Mouse (Mus musculus): ENCODE data around the gene Capza2. TPM values are rescaled to one million over a fixed set of nuclear protein-coding genes. Genes with fewer than 3 reads are reported as not detected.

Gene Capza2
- 134 and 144 TPM in 2 replicates for total RNA-seq (2021)
- long read RNA-seq, experiment 1, transcript Capza2-201 (10 exons, 2,537 nt) = major isoform, 357 of 365 reads
- long read RNA-seq, experiment 1, partial matches to known transcripts = 3 of 365 reads
- long read RNA-seq, experiment 1, other reads (novel, unspliced or antisense) = 4 of 365 reads
- long read RNA-seq, experiment 2, transcript Capza2-201 (10 exons, 2,537 nt) = major isoform, 215 of 222 reads
- long read RNA-seq, experiment 2, partial matches to known transcripts = 1 of 222 reads
- long read RNA-seq, experiment 2, other reads (novel, unspliced or antisense) = 6 of 222 reads

DNA sequence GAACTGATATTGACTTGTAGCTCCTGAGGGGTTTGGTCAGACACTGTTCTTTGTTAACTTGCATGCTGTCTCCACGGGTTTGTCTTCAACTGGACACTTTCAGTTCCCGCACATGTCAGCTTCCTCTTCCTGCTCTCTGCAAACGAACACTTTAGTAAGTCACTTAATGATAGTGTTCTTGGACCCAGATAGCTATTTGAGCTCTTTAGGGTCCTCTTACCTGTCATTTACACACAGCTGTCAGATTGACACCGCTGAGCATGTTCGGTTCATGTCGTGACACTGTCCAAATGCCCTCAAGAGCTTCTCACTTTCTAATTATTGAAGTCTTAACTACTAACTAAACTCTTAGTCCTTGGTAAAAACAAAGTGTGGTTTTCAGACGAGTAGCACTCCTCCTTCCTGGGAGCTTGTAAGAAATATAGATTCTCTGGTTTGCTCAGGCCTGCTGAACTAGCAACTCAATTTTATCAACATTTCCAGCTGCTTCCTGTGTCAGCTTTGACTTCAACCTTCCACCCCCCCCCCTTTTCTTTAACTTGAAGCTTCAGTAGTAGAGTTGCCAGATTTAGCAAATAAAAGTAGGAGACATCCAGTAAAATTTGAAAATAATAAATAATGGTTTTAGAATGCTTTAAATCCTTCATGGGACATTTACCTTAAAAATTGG is at the start of gene Capza2:
Capza2 (plus strand) TSS at position 620 of the 670 bp plus-strand sequence.
- DNase-seq = no peak

DNA sequence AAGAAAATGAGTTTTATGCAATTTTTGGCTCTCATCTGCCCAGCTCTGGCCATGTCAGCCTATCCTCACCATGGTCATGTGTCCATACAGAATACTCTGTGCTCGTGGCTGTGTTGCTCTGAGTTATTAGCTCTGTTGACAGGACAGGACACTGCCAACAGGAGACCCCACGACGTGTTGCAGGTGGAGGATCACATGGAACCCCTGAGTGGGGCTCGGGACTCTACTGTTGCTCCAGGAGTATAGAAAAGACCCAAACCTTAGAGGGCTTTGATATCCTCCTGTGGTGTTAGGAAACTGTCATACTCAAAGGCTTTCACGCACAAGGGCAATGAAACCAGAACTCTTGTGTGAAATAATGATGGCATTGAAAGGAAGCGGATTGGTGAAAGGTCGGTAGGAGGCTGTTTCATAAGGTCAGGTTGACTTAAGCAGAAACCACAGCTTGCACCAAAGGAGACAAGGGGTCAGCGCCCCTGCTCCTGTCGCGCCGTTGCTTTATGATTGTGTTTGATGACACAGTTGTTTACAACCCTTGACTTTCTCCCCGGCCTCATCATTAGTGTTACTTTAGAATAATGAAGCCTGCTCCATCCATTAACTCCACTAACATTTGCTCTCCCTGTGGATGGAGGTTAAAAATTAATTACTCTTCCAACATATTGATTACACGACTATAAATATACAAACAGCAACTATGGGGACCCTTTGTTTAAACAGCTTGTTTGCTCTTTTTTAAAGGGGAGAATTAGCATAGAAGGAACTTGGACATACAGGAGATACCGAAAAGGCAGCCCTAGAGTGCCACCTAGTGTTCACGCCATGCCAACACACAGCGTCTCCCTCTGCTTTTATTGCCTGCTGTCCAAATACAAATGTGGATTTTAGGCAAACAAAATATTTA is 46.7 kb upstream of the Capza2 start:
- peak; percentile 81 for DNase-seq

DNA sequence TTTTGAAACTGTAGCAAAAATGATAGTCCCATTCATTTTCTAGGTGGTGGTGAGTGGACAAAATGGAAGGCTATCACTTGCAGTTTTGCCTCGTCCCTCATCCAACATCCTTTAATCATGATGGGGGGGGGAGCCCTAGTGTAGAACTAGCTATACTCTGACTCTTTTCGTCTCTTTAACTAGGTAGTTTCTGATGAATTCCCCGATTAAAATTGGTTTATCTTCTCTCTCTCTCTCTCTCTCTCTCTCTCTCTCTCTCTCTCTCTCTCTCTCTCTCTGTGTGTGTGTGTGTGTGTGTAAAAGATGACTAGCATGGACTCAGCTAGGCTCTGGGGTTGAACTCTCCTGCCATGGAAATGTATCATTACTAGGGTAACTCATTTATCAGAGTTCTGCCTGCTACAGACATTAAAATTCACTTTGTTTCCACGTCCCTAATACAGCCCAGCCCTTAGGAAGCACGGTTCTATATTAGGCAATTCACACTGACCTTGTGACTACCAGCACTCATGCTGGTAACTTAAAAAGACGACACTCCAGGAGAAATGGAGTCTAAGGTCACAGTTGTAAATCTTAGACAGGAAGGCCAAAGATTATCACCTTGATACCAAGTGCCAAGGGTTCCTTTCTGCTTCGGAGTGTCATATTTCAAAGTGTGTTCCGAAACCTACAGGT is 45.9 kb upstream of the Capza2 start:
- no peak for DNase-seq

DNA sequence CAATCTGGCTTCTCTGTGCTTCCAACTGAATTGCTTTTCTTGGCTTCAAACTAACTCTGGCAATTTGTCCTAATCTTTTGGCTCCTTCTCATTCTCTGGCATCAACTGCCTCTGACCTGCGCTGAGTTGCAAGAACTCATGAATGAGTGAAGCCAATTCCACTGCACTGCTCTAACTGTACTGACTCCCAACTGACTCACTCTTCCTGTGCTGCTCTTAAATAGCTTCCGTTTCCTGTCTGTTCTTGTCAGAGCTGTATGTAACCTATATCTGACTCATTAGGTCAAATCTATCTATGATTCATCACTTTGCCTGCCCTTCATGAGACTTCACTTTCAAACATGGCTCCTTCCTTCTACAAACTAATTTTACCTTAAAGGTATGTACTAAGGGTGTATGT is 42.1 kb upstream of the Capza2 start:
- DNase-seq = no peak

DNA sequence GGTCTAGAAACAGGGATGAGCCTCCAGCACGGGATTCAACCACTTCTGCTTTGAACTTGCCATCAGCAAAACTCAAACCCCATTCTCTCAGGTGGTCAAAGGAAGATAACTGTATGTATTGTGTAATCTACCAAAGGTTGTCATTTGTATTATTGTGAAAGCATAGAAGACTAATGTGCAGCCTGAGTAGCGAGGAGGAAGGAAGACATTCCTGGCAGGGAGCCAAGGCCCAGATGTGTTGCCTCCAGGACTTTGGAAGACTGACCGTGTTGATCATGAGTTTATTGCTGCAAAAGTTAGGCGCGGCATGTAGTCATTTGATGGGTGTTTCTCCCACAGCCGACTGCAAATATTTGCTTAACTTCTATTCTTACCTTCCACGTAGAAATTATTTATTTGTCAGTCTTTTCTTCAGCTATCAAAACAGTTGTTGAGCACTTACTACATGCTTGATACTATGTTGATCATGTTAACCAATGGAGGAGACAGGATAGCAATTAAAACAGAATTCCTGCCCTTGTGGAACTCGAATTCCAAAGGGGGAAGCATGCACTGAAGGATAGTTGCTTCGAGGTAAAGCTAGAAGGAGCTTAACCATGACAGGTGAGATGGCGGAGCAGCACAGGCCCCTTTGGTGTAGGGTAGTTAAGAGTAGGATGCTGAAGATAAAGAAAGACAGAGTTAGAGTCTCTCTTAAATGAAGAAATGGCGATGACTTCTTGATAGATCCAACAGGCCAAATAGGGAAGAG is 40.1 kb upstream of the Capza2 start:
- DNase-seq = peak; percentile 12

DNA sequence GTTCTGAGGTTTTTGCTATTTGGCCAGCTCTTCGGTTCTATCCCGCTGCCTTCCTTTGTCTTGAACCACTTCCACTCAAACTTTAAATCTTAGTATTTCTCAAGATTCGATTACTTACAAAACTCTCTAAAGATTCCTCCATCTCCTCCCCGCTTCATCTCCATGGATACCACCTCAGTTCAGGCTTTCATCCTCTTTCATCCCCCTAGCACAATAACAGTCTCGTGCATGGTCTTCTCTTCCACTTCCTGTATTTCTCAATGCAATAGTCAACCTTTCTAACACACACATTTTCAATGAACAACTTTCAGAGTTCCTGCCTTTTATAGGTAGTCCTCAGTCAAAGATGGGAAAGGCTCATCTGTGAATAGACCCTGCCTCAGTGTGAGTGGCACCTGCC is 36.7 kb upstream of the Capza2 start:
- DNase-seq = no peak

DNA sequence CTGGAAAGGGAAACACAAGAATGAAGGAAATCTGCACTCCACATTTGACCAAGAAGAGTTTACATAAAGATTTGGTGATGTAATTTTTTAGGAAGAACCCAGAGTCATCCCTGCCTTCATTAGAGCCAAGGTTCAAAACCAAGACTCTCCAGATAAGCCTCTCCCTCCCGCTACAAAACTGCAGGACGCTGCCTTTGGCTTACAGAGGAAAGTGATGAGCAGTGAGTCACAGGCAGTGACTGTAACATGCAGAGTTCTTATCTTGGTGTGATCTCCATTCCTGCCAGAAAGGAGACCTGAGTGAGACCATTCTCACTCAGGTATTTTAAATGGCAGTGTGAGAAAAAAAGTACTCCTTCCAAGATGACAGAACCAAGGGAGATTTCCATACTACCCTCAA is 34.5 kb upstream of the Capza2 start:
- DNase-seq = no peak

DNA sequence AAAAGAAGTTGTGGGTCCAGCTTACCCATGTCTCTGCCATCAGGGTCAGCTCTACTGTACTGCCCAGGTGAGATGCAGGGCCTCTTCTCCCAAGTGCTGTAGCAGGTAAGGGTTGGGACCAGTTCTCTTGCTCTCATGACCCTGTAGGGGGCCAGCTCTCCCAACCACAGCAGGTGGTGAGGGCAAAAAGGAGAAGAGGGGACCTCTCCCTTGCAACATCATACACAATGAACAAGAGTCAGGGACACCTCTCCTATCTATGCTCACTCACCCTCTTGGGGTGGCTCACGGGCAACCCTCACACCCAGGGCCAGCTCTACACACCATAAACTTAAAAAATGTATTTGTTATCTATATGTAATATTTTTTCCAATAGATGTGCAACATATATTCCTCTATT is 29.1 kb upstream of the Capza2 start:
- DNase-seq = no peak

DNA sequence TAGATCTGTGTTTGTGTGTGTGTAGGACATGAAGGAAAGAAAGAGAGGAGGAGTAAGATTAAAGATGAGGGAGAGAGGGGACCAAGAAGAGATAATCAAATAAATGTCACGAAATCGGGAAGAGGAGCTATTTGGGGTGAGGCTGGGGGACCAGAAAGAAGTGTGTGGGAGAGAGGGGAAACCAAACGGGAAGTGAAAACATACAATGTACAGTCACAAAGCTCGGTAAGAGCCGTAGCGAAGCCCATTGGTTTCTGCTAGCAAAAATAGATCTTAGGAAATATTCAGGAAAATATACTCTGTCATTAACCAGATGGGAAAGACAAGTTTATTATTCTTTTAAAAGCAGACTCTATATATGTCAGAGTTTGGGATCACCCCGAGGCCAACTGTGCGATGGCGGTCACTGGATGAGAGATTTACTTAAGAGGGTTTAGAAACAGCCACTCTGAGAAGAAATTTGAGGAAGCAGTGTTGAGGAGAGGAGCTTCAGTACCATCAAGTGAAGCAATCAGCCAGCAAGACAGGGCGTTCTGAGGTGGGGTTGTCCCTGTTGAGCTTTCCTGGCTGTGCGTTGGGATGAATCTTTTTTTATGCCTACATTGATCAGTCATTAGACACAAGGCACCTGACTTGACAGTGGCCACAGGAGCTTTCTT is 24.6 kb upstream of the Capza2 start:
- DNase-seq = no peak

DNA sequence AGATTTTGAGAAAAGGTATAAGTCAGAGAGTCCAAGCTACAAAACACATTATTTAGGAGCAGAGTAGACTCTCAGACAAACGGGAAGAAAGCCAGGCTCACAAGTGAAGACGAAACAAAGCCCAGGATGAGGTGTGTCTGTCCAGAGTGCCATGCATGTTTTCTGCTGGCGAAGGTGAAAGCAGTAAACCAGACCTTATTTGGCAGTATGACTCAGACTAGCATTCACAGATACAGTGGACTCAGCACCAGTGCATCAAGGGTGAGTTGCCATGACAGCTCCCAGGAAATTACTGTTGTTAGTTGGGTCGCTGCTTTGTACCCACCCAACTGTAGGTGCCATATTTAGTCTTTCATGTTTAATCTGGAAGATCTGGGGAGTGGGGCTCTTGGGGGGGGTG is 23.4 kb upstream of the Capza2 start:
- DNase-seq = no peak

DNA sequence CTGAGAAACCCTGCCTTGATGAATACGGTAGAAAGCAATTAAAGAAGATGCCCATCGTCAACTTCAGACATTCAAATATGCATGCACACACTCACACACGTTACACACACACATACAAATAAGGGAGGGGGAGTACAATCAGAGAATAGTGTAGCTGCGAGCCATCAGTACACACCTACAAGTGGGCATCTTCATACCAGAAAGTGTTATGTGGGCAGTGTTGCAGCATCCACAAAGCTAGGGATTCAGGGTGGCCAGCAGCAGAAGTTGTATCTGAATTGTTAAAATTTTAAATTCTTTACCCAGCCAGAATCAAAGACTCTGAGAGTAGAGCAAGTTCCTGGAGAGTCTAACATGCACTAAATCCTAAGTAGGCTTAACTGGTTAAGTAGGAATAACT is 15.2 kb upstream of the Capza2 start:
- DNase-seq = no peak

DNA sequence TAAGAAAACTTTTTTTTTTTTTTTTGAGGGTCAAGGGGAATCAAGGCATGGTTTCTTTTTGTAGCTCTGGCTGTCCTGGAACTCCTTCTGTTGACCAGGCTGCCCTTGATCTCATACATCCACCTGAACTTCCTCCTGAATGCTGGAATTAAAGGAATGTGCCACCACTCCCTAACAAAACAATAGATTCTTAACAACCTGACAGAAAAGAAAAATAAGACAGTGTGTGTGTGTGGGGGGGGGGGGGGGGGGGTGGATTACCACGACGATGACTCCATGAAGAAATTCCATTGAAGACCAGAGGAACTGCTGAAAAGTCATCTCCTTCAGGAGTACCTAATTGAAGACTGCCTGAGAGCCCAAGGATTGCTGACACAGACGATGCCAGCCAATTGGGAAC is 14.6 kb upstream of the Capza2 start:
- DNase-seq = no peak

DNA sequence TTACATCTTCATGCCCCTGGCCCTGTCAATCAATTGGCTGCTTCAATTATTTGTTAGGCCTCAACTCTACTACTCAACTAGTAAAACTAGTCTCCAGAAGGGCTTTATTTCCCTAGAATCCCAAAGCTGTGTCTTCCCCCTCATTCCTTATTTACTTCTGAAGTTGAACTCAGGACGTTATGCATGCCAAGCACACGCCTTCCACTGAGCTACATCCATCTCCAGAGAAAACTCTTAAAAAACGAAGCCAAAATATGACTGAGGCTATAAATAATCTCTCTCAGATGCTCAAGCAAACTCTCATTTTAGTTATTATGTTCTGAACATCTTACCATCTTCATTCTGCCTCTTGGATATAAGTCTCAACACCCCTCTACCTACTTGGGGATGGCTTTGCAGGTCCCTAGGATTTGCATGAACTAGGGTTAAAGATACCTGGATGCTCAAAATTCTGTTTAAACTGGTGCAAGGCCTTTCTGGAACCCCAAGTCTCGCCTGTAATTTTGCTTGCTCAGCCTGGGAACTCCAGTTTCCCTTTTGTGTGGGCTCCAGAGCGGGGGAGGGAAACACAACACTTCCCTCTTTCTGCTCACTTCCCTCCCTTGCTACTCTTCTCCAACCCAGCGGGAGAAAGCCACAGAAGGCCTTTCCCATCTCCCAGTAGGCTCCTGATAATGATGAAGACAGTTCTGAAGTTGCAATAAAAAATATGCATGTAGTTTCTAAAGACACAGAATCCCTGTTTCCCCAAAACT is 7.2 kb upstream of the Capza2 start:
- no peak for DNase-seq

DNA sequence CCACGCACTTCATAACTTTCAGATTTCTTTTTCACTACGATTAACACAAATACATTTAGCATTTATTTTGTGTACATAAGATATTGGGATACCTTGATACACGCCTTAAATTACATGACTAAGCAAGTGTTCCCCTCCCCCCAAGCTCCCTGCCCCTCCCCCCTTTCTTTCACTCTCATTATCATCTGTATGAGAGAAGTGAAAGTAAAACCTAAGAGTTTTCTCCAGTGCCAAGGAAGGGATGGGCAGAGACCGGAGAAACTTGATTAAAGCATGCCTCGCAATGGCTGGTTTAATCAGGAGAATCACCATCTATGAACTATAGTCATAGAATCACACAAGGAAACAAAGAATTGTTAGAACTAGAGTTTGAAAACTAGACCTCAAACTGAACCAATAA is 6.3 kb upstream of the Capza2 start:
- DNase-seq = no peak

DNA sequence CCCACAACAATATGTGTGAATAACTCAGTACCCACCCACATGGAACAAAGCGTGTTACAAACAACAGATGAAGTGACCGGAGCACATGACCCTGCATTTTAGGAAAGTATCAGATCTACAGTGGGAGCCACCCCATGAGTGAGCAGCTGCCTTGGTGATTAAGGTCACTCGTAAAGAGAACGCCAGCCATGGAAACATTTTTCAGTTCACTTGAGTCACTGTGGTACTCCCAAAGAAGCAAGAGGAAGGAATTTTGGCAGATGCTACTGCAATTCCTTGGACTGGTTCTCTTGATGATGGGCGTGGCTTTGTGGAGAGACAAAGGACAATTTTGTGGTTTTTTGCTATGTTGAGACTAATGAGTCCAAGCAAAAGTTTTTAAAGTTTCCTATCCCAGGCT is 4.4 kb upstream of the Capza2 start:
- no peak for DNase-seq

DNA sequence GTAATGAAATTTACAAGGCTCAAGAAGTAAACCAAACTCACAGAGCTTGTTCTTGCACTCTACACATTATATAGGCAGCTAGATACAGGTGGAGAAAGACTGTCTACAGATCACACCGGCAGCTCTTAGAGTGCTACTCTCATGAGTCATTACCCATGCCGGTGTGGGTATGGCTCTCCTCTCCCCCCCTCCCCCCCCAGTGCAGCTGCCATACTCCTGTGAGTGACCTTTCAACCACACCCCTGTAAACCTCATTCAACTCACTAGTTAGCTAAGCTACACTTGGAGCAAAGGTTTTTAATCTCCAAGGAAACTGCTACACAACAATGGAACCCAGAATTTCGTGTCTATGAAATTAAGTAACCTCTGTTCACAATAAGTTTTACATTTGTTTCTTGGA is 2.2 kb upstream of the Capza2 start:
- DNase-seq = no peak

DNA sequence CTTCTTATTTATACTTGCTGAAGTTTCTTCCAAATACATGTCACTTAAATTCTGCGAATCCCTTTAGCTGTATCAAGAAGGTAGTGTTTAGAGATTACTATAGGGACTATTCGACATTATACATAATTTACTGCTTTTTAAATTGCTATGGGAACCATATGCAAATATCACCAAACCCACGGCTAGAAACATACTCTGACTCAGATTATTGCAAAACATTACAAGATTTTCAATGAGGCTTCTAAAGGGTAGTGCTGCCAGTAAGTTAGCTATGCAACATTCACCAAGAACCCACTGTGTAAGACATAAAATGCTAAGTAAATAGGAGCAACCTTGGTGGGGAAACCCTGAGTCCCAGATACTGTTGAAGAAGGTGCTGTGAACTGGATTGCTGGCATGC is 1.0 kb upstream of the Capza2 start:
- DNase-seq = no peak

DNA sequence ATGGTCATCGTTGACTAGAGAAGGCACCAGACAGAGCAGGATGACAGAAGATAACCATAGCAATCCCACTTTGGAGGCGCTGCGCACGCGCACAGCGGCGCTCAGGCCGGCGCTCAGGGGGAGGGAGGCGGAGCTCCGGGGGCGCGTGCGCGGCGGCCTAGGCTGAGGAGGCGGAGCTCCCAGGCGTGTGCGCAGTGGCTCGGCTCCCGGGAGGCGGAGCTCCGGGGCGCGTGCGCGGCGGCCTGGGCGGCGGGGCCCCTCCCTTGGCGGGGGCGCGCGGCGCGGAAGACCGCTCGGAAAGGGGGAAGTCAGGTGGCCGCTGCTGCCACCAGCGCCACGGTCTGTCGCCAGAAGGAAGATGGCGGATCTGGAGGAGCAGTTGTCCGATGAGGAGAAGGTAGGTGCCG is 733 bp downstream of the Capza2 start:
- DNase-seq = peak; percentile 99

DNA sequence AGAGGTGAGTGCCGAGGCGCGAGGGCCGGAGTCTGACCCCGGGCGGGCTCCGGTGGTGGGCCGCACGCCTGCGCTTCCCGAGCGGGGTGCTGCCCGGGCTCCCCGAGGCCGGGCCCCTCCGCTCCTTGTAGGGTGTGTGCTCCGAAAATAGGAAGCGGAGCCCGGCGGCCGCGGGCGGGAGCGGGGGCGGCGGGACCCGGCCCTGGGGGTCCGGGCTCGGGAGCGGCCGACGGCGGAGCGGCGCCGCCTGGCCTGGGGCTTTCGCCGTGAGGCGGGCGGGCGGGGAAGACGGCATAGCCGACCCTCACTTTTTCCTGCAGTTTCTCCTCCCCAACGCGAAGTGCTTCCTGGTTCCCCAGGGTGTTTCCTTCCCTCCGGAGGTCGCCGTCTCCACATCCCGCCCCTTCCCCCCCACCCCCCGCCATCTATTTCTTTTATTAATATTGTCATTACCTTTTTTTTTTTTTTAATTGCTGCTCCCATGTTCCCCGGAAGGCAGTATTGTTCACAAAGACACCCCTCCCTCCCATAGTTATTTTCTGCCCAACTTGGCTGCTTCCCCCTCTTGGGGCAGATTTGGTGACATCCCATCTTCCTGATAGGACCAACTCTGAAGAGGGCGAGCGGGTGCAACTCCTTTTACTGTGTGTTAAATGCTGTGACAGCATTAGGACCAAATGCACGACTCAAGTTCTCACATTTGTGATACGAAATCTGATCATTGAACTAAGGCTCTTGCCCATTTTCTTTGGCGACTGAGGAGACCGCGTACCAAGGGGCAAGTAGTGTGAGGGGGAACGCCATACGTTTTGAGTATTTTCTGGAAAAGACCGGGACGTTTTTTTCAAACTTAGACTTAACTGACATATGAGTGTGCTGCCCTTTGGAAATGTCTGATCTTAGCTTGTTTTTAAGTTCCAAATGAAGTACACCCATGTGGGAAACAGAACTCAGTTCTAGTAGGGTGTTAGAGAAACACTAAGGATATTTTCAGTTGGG is 1.5 kb downstream of the Capza2 start:
- peak; percentile 71 for DNase-seq
